Mouse (Mus musculus) mouse embryonic stem cell (cell line): ENCODE data around the gene Lrrc18.

Experiments used
- in situ Hi-C, 2 experiments: fragments of 300-500 bp; cut with MboI; formaldehyde crosslinking; loops; 1 replicate in 1 of 2; 3 replicates in 1 of 2; pipeline ENCODE4 v1.14.3; 2019 to 2020; ENCODE audit warnings: low sequenced_read_pairs in 2 of 2, low pct_unique_long_range_greater_than_20kb in 1 of 2, mixed read lengths in 1 of 2; ENCODE audit not compliant: unreplicated experiment in 1 of 2

Gene Lrrc18

GRCm38 (mm10) chr14:32991082-32991481, at the start of gene Lrrc18:
Lrrc18 (plus strand) TSS chr14:32991382.
- in situ Hi-C loops = no loop called here

DNA sequence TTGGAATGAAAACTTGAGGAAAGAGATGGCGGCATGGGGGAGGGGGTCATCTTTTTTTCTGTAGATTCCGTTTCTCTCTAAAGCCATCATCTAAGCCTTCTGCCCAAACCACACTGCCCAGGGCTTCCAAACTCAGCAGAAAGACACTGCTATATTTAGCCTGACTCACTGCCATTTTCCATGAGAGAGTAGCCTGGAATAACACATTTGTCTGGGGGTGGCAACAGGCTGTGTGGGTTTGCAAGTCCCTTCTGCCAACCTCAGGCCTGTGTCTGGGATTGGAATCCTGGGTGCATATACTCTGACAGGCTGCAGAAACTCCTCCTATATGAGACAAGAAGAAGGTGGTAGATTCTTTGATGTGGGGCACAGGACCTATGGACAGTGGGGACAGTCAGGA, 43.7 kb upstream of the Lrrc18 start:
- in situ Hi-C loops = no loop called here

DNA sequence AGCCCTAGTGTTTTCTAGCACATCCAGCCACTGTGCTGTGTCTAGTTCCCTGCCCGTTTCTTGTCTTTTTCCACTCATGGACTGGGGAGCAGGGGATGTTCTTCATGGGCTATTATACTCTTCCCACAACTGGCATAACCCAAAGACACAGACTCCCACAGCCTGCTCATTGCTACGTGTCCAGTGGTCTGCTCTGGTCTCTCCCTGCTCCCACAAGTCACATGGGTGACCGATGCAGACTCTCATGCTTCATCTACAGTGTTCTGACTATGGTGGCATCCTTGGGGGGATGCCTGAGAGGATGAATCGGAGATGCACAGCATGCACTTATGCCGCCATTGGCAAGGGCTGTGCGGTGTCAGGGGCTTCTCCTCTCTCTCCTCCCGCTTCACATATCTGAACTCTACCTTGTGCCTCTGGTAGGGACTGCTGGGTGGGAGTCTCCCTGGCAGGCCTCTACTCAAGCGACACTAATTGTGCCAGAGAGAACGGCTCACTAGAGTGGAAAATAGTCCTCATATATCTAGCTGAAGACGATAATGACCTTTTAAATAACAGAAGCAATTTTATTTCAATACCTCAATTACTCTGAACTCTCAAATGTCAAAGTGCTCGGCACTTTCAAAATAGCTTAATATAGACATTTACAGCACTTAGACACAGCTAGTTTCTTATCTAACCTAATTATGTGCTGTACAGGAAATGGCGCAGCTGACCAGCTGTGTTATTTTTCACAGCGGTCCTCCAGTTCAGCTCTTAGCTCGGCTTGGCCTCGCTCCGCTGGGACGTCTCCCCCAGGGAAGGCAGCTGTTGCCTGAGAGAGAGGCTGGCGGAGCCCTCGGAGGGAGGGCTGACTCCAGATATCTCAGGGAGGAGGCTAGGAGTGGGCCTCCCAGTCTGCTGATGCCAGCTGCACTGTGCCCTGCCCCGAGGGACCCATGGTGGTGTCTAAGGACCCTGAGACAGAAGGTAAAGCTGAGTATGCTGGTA, 40.6 kb upstream of the Lrrc18 start:
- in situ Hi-C loops = no loop called here

- in situ Hi-C loops = no loop called here
These were observed 34.7 kb upstream of the Lrrc18 start for GRCm38 (mm10) chr14:32956486-32956885.

GRCm38 (mm10) chr14:32958671-32959070, 32.5 kb upstream of the Lrrc18 start:
- in situ Hi-C loops = no loop called here

DNA sequence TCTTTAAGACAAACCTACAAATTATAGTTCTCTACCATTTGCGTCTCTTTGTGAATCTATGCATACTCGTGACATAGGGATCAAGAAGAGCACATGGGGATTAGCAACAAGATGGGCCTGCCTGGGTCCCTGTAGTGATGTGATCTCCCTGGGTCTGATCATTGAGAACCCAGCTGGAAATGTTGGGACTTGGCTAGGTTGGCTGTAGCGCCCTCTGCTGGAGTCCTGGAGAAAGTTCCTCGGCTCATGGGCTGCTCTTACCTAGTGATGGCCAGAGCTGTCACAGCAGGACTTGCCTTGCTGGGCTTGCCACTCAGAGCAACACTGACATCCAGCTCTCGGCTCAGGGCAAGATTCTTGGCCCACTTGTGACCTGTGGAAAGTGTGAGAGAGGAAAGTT, 30.7 kb upstream of the Lrrc18 start:
- in situ Hi-C loops = no loop called here

DNA sequence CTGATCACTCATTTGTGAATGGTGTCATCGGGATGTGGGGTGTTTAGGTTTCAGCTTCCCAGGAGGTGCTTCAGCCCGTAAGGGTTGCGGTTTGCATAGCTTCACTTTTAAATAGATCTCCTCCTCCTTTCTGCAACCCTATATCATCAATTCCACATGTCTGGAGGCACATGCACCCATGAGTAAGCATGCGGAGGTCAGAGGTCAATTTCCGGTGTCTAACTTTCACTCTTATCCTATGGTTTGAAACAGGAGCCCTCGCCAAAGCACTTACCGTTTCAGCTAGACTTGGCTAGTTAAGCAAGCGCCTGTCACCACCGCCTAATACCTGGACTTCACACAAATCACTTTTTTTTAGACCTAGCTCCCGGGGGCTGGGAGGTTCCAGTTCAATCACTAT, 26.4 kb upstream of the Lrrc18 start:
- in situ Hi-C loops = no loop called here

DNA sequence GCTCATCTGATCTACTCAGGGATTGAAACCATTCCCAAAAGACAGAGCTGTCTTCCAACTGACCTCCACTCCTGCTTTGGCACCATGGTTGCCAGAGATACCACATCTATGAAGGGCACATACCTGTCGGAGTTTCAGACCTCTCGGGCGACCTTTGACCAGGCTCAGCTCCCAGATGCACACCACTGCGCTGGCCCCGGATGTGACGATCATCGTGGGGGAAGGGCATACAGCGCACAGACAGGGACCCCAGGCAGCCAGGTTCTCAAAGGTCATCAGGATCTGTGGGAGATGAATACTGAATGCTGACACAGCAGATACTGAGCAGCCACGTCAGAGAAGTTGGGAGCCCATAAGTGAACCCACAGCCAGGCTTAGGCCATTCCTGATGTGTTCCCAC, 20.5 kb upstream of the Lrrc18 start:
- in situ Hi-C loops = no loop called here

DNA sequence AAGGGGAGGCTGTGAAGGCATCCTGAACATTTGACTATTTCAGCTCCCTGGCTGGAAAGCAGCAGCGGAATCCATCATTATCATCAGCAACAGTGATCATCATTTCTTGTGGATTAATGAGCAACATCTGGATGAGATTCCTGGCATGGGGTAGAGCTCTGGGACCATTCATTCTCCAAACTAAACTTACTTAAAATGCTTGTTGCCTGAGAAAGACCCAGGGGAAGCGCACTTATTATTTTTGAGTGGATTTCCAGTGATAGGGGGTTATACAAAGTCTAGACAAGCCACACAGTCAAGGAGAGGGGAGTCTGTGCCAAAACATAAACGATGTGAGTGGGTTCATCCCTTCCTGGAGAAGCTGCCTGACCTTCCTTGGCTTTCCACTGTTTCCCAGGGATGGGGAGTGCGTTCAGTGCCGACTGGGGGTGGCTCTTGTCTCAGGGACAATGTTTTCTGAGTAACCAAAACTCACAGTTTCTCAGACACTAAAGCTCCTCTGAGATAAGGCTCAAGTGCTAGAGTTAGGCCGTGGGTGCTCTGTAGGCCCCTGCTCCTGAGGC, 6.9 kb upstream of the Lrrc18 start:
- in situ Hi-C loops = no loop called here

GRCm38 (mm10) chr14:32986659-32987058, 4.5 kb upstream of the Lrrc18 start:
- in situ Hi-C loops = no loop called here

- in situ Hi-C loops = no loop called here
These were observed 3.9 kb downstream of the Lrrc18 start for GRCm38 (mm10) chr14:32994954-32995636.

DNA sequence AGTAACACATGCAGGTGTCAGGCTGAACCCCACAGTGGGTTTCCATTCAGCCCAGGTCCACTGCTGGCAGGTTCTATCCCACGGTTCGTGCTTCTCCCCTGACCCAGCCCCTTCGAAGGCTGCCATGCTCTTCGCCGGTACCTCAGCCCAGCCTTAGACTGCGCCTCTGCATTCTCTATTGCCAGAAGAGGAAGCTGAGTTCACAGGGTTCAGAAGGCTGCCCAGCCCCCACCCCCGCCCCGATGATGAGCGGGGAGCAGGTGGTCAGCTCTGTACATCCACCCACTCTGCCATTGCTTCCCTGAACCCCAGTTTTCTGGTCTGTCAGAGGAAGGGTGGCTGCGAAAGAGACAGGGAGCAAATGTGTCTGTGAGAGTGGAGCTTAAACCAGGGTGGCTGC, 8.3 kb downstream of the Lrrc18 start:
- in situ Hi-C loops = no loop called here

GRCm38 (mm10) chr14:33000112-33000979, 9.2 kb downstream of the Lrrc18 start:
- in situ Hi-C loops = no loop called here

DNA sequence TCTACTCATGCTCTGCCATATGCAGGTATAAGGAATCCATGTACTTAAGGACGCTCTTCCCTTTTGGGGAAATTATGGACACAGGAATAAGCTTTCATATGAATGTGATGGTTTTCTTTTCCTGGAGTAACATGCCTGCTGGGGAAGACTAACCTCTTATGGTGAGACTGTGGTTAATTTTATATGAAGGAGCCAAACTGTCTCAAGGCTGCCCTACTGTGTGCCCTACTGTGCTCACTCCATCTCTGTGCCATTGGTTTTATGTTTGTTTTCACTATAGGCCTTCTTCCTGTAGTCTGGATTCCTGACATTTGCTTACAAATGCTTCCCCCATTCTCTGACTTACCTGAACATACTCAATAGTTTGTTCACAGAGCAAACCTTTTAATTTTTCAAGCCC, 13.9 kb downstream of the Lrrc18 start:
- in situ Hi-C loops = no loop called here

- in situ Hi-C loops = no loop called here
These were observed 16.5 kb downstream of the Lrrc18 start for GRCm38 (mm10) chr14:33007638-33008037.

GRCm38 (mm10) chr14:33019050-33019449, 27.9 kb downstream of the Lrrc18 start:
- in situ Hi-C loops = no loop called here

GRCm38 (mm10) chr14:33019606-33020005, 28.4 kb downstream of the Lrrc18 start:
- in situ Hi-C loops = no loop called here

GRCm38 (mm10) chr14:33030849-33031248, 39.7 kb downstream of the Lrrc18 start:
- in situ Hi-C loops = no loop called here
